Mouse (Mus musculus) layer of hippocampus, postnatal 36 days (tissue): Measurements from ENCODE around the gene Olfr1257. TPM values are rescaled to one million over a fixed set of nuclear protein-coding genes. Genes with fewer than 3 reads are reported as not detected.
"Not testable (repeated sequence)": the region's sequence is repeated elsewhere in the genome, so short reads cannot be mapped to it uniquely, and the experiment has no call there.

ENCODE experiments used
- DNase-seq, 2 experiments: peaks; one replicate each; pipeline ENCODE4 v3.0.0; 2022
- total RNA-seq, 2 experiments: library from RNA; stranded (reverse); gene quantifications; 2 replicates each; pipeline ENCODE4 v1.2.3; 2021

Olfr1257 gene
- total RNA-seq = not detected

GRCm38 (mm10) chr2:89878137-89878536, at the start of gene Olfr1257:
TSS of gene Olfr1257 (plus strand) at chr2:89878437.
- no peak for DNase-seq

DNA sequence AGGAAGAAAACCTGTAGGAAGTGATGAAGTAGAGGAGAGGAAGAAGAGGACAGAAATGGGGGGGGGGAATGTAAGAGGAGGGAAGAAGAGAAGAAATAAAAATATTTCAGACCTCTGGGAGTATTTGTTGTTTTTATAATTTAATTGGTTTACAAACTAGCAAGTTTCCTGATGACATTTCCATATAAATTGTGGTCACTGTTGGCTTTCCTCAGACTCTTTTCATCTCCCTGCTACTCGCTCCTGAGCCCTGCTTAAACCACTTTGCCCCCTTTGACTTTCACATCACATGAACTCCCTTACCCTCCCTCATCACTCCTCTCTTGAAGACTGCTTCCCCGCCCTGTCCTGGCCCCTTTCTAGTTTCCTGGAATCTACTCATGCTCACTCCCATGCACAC, 36.8 kb upstream of the Olfr1257 start, which contains the start of gene Olfr1256:
Gene Olfr1256 (minus strand): TSS at position 101 of the 400 bp plus-strand sequence.
- DNase-seq = no peak

DNA sequence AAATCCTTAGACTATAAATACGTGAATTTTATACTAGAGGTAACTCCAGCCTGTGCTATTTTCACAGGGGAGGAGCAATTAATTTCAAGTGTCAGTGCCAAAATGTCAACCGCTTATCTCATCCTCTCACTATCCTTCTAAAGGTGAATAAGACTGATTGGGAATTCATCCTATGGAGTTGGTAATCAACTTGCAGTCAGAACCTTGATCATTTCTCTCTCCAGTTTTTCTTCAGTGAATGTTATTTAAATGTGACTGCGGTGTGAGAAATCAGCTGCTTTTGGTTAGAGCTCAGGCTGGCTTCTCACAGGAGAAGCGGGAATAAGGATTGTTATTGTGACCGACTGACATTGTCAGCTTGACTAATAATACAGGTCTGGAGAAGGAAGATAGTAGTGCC, 30.1 kb upstream of the Olfr1257 start, which contains the start of gene Olfr48:
Gene Olfr48 (minus strand): TSS at position 101 of the 400 bp plus-strand sequence.
- DNase-seq = no peak

GRCm38 (mm10) chr2:89849230-89849629, 29.0 kb upstream of the Olfr1257 start:
- no peak for DNase-seq

DNA sequence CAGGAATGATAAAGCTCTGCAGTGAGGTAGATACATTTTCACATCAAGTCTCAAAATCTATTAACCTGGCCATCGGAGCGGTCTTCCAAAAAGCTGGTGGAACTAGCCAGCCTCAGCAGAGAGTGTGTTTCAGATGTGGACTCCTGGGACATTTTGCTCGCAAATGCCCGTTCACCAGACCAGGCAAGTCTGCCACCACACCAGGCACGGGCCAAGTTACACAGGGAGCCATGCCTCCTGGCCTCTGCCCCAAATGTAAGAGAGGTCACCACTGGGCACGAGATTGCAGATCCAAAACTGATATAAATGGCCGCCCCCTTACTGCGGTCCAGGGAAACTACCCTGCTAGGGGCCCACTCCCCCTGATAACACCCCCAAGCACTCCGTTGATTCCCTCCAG, 34.4 kb downstream of the Olfr1257 start:
- not testable (repeated sequence) for DNase-seq

GRCm38 (mm10) chr2:89927009-89927408, 48.8 kb downstream of the Olfr1257 start, which contains the start of gene Olfr1258:
TSS of gene Olfr1258 (plus strand) at chr2:89927309.
- no peak for DNase-seq

Other genes starting within 250 kb of the Olfr1257 start
- not detected for gene Olfr1249, start 243.5 kb upstream of the Olfr1257 start, total RNA-seq
- under 1 TPM in 1 of 2 experiments, not detected in 1; 0.10 TPM for gene Olfr1250, start 217.0 kb upstream of the Olfr1257 start, total RNA-seq
- not detected for gene Olfr1251, start 206.5 kb upstream of the Olfr1257 start, total RNA-seq
- not detected for gene Olfr1252, start 153.4 kb upstream of the Olfr1257 start, total RNA-seq
- not detected for gene Olfr1253, start 121.3 kb upstream of the Olfr1257 start, total RNA-seq
- gene Olfr1254, start 84.8 kb upstream of the Olfr1257 start, total RNA-seq = not detected
- gene Olfr1255, start 66.4 kb upstream of the Olfr1257 start, total RNA-seq = not detected
- gene Olfr1256, start 36.9 kb upstream of the Olfr1257 start, total RNA-seq = under 1 TPM in 1 of 2 experiments, not detected in 1; 0.05 TPM
- not detected for gene Olfr48, start 30.2 kb upstream of the Olfr1257 start, total RNA-seq
- gene Olfr1258, start 48.9 kb downstream of the Olfr1257 start, total RNA-seq = not detected
- gene Olfr1259, start 70.2 kb downstream of the Olfr1257 start, total RNA-seq = not detected
- gene Olfr1260, start 95.9 kb downstream of the Olfr1257 start, total RNA-seq = not detected
- gene Olfr1261, start 112.8 kb downstream of the Olfr1257 start, total RNA-seq = not detected
- not detected for gene Olfr1262, start 121.7 kb downstream of the Olfr1257 start, total RNA-seq
- gene Olfr1263, start 133.7 kb downstream of the Olfr1257 start, total RNA-seq = not detected
- gene Olfr1264, start 147.1 kb downstream of the Olfr1257 start, total RNA-seq = not detected
- gene Olfr1265, start 156.9 kb downstream of the Olfr1257 start, total RNA-seq = not detected
- gene Olfr140, start 185.2 kb downstream of the Olfr1257 start, total RNA-seq = not detected
- gene Olfr1269, start 243.0 kb downstream of the Olfr1257 start, total RNA-seq = not detected